Mouse (Mus musculus) midbrain, embryonic 15.5 days (tissue): ENCODE data around the gene Tmem45b. TPM values are rescaled to one million over a fixed set of nuclear protein-coding genes. Genes with fewer than 3 reads are reported as not detected.

Experiments
- ATAC-seq: fragments of 200-750 bp; cut with Nextera tagmentation; replicated peaks from 2 replicates; pipeline ENCODE4 v1.8.0; 2017; ENCODE audit warnings: moderate TSS enrichment
- H3K27ac ChIP-seq: fragments of 300-500 bp; sonication (generic); 2 replicates; pipeline ENCODE4 v1.5.1; 2015; ENCODE audit warnings: mild to moderate bottlenecking, inconsistent platforms
- H3K27me3 ChIP-seq: fragments of 300-500 bp; sonication (generic); replicated peaks from 2 replicates; pipeline ENCODE4 v1.6.1; 2015; ENCODE audit warnings: inconsistent platforms
- H3K36me3 ChIP-seq: fragments of 300-500 bp; sonication (generic); replicated peaks from 2 replicates; pipeline ENCODE4 v1.6.1; 2015; ENCODE audit warnings: inconsistent platforms
- H3K4me1 ChIP-seq: fragments of 300-500 bp; sonication (generic); 2 replicates; pipeline ENCODE4 v1.6.1; 2015; ENCODE audit warnings: inconsistent platforms
- H3K4me2 ChIP-seq: fragments of 300-500 bp; sonication (generic); 2 replicates; pipeline ENCODE4 v1.6.1; 2015; ENCODE audit warnings: inconsistent platforms, mild to moderate bottlenecking, moderate library complexity
- H3K4me3 ChIP-seq: fragments of 300-500 bp; sonication (generic); 2 replicates; pipeline ENCODE4 v1.5.1; 2015; ENCODE audit warnings: mild to moderate bottlenecking, inconsistent platforms
- H3K9ac ChIP-seq: fragments of 300-500 bp; sonication (generic); 2 replicates; pipeline ENCODE4 v1.6.1; 2015; ENCODE audit warnings: mild to moderate bottlenecking, inconsistent platforms
- H3K9me3 ChIP-seq: fragments of 300-500 bp; sonication (generic); 2 replicates; pipeline ENCODE4 v1.6.1; 2016; ENCODE audit warnings: inconsistent platforms
- WGBS: fragments of 180-500 bp; shearing (Covaris S2); methylation state at CpG from one replicate; pipeline ENCODE4 v1.1.7; 2015; ENCODE audit warnings: mixed read lengths; 5-methylcytosine and 5-hydroxymethylcytosine counted together
- polyA plus RNA-seq: library from polyadenylated mRNA; unstranded; fragments of >200 nt; fragmentation: Nextera tagmentation; extraction: Ambion mirVana; gene quantifications from 2 replicates; pipeline ENCODE4 v1.2.1, GENCODE M21; 2015

Tmem45b gene
- polyA plus RNA-seq, 1 experiment from 2014 or later = 0.26 TPM

DNA sequence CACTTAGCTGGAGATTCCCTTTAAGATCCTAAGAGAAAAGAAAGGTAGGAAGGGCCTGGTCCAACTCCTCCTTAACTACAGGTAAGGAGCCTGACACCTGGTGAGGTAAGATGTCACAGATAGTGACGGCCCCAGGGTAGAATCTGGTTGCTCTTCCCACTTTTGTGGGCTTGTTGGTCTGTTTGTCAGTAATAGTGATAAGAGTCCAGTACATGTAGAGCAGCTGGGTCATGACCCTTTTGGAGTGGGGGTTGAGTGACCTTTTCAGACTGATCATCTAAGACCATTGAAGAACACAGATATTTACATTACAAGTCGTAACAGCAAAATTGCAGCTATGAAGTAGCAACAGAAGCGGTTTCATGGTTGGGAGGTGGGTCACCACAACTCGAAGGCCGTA lies 77.1 kb downstream of the Tmem45b start:
- no peak for ATAC-seq
- whole genome bisulfite sequencing = 94% methylated on average over 5 of the region's 5 CpGs
- Histone ChIP-seq H3K27ac (no peak overlapping the region), H3K36me3 (peaks cover 14% of the 10 kb centered on the region), H3K4me1 (peaks cover 26% of the 10 kb centered on the region), H3K4me2 (peak overlapping the region; percentile 76), H3K9me3 (no peaks in the 10 kb centered on the region), H3K4me3 (peak overlapping the region; percentile 85), H3K27me3 (no peaks in the 10 kb centered on the region), H3K9ac (0 out of 2 replicates have a peak overlapping the region, but pooled peaks have one; percentile 62)

DNA sequence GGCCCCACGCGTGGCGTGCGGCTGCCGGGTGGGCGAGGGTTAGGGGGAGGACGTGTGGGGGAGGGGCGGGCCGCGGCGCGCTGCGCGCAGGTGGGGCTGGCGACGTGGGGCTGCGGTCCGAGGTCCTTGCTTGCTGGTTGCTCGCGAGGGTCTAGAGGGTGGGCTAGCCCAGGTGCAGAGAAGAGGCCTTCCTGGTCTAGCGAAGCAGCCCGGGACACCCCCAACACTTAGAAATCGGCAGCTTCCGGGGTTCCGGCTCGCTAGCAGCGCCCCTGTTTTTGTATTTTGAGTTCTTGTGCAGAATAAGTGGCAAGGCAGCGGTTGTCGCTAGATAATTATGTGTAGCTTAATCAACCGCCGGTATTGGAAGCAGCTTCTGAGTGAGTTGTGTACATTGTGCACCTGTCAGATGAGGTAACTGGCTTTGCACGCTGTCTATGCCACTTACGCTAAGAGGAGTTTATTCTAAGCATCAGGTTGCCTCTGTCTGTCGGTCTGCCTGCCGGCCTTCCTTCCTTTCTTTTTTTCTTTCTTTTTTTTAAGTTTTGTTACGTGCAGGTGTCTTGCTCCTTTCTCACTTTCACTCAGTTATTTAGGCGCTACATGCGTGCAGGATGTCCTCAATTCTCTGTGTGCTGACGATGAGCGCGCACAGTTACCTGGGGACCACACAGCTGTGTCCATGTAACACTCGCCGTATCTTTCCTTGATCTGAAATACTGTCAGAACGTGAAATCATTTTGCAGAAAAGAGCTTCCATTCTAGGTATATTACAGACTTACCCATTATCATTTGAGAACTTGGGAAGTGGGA lies 77.7 kb downstream of the Tmem45b start:
- H3K9ac ChIP-seq = peak overlapping the region; percentile 62
- peak overlapping the region; percentile 85 for H3K4me3 ChIP-seq
- peak overlapping the region; percentile 80 for H3K27ac ChIP-seq
- no peaks in the 10 kb centered on the region for H3K27me3 ChIP-seq
- WGBS = 10% methylated on average over 44 of the region's 44 CpGs
- peak; percentile 86 for ATAC-seq
- H3K36me3 ChIP-seq = peaks cover 7% of the 10 kb centered on the region
- peaks cover 26% of the 10 kb centered on the region for H3K4me1 ChIP-seq
- peak overlapping the region; percentile 76 for H3K4me2 ChIP-seq
- H3K9me3 ChIP-seq = no peaks in the 10 kb centered on the region

DNA sequence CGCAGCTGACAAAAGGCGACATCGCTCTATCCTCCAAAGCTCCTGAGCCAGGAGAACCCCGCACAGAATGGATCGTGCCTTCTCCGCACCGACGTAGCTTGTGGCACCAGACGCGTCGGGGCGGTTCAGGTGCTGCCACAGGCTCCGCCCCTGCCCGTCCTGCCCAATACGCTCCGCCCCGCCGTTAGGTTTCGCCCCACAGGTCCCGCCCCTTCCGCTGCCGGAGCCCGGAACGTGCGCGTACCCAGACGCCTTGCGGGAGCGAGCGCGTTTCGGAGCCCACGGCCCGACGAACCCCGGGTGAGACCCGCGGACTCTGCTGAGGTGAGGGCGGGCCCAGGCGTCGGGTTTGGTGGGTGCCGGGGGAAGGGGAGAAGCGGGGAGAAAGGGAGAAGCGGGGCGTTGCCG lies 78.3 kb downstream of the Tmem45b start, which contains the start of gene Nfrkb:
TSS of gene Nfrkb (plus strand) at position 246 of the 408 bp plus-strand sequence.
- Histone ChIP-seq H3K9ac (peak within 1 kb of the TSS; percentile 62), H3K27me3 (no peaks in the 10 kb centered on the region), H3K9me3 (no peaks in the 10 kb centered on the region), H3K4me2 (peak within 1 kb of the TSS; percentile 76), H3K4me3 (peak within 1 kb of the TSS; percentile 85), H3K4me1 (peaks cover 26% of the 10 kb centered on the region), H3K27ac (peak within 1 kb of the TSS; percentile 80), H3K36me3 (peaks cover 1% of the 10 kb centered on the region; the same call in 1 of the 2 replicates)
- ATAC-seq = peak; percentile 99
- under 1% methylated on average over 43 of the region's 46 CpGs for WGBS

GRCm38 (mm10) chr9:31385500-31385869 lies 78.8 kb downstream of the Tmem45b start:
- H3K27ac ChIP-seq = no peak overlapping the region
- peak; percentile 56 for ATAC-seq
- H3K36me3 ChIP-seq = no peaks in the 10 kb centered on the region; the same call in 1 of the 2 replicates
- no peaks in the 10 kb centered on the region for H3K27me3 ChIP-seq
- H3K4me2 ChIP-seq = peak overlapping the region; percentile 76
- no peaks in the 10 kb centered on the region for H3K9me3 ChIP-seq
- peaks cover 26% of the 10 kb centered on the region for H3K4me1 ChIP-seq
- peak overlapping the region; percentile 62 for H3K9ac ChIP-seq
- peak overlapping the region; percentile 85 for H3K4me3 ChIP-seq
- 21% methylated on average over 4 of the region's 4 CpGs for WGBS

DNA sequence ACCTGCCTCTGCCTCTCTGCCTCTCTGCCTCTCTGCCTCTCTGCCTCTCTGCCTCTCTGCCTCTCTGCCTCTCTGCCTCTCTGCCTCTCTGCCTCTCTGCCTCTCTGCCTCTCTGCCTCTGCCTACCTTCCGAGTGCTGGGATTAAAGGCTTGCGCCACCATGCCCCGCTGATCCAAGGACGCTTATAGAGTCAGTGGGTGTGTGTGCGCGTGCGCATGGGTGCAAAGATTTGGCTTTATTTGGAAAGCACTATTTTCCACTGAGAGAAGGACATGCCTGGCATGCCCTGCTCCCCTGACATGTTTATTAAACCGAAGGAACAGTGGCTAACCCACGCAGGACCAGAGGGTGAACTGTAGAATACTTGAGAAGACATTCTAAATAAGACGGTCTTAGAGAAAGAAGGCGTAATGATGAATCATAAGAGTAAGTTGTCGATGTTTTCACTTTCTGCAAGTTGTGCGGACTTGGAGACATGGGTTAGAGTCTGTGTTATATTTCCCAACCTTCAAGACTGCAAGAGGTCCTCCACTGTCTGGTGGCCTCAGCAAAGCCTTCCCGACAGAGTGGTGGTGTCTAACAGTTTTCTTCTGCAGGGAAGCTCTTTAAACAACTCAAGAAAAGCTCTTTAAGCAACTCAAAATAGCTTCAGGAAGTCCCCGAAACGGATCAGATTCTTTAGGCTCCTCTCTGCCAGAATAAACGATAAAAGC lies 79.3 kb downstream of the Tmem45b start:
- Histone ChIP-seq H3K4me2 (peak overlapping the region; percentile 76), H3K4me1 (peaks cover 26% of the 10 kb centered on the region)
- ATAC-seq = no peak

DNA sequence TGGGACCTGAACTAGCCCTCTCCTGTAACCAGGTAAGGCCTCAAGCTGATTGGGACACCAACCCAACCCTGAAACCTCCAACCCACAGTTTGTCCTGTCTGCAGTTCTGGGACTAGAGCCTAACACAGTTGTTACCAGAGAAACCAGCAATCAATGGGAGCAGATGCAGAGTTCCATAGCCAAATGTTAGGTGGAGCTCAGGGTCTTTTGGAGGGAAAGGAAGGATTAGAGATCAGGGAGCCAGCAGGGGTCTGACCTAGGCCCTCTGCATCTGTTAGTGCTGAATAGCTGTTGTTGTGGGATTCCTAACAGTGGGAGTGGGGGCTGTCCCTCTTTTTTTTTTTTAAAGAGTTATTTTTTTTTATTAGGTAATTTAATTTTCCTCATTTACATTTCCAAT lies 87.6 kb downstream of the Tmem45b start:
- ATAC-seq = no peak
- Histone ChIP-seq H3K4me1 (no peaks in the 10 kb centered on the region), H3K9ac (no peak overlapping the region), H3K27ac (no peak overlapping the region), H3K27me3 (no peaks in the 10 kb centered on the region), H3K4me3 (no peak overlapping the region), H3K9me3 (0 out of 2 replicates have a peak, but pooled peaks cover 2% of the 10 kb centered on the region), H3K36me3 (peaks cover 31% of the 10 kb centered on the region), H3K4me2 (no peak overlapping the region)

More for the DNA sequence above, 79.3 kb downstream of the Tmem45b start:
- no peak overlapping the region for H3K27ac ChIP-seq
- H3K27me3 ChIP-seq = no peaks in the 10 kb centered on the region
- no peaks in the 10 kb centered on the region for H3K9me3 ChIP-seq
- peak overlapping the region; percentile 85; the same call in 1 of the 2 replicates for H3K4me3 ChIP-seq
- H3K9ac ChIP-seq = no peak overlapping the region
- no peaks in the 10 kb centered on the region for H3K36me3 ChIP-seq
- 78% methylated on average over 17 of the region's 17 CpGs for WGBS

Other genes starting within 250 kb of the Tmem45b start
- 8.9 and 9.9 TPM in 2 replicates for gene Prdm10, start 183.9 kb downstream of the Tmem45b start, polyA plus RNA-seq
- 30.9 and 33.3 TPM in 2 replicates for gene Nfrkb, start 78.3 kb downstream of the Tmem45b start, polyA plus RNA-seq